Mouse (Mus musculus): ENCODE measurements around the gene Pgrmc2. TPM values are rescaled to one million over a fixed set of nuclear protein-coding genes. Genes with fewer than 3 reads are reported as not detected.

The Pgrmc2 gene
- 9.9 and 24.7 TPM in 2 replicates for polyA plus RNA-seq (2021; fragmentation: Nextera tagmentation)
- long read RNA-seq, experiment 1, partial matches to known transcripts = 0 of 11 reads
- long read RNA-seq, experiment 1, other reads (novel, unspliced or antisense) = 5 of 11 reads
- long read RNA-seq, experiment 2, partial matches to known transcripts = 2 of 33 reads
- long read RNA-seq, experiment 2, other reads (novel, unspliced or antisense) = 31 of 33 reads

GRCm38 (mm10) chr3:41082885-41083789 lies at the start of gene Pgrmc2:
TSS of gene Pgrmc2 (minus strand) at chr3:41083046.

Other genes starting within 250 kb of the Pgrmc2 start
- gene Mfsd8, start 236.2 kb downstream of the Pgrmc2 start, polyA plus RNA-seq (2021; fragmentation: Nextera tagmentation) = 11.8 and 13.5 TPM in 2 replicates
- gene Abhd18, start 236.1 kb downstream of the Pgrmc2 start, polyA plus RNA-seq (2021; fragmentation: Nextera tagmentation) = 16.7 and 19.2 TPM in 2 replicates
- gene 1700034I23Rik, start 180.5 kb downstream of the Pgrmc2 start, polyA plus RNA-seq (2021; fragmentation: Nextera tagmentation) = not detected in 2 replicates
- gene Larp1b, start 133.2 kb downstream of the Pgrmc2 start, polyA plus RNA-seq (2021; fragmentation: Nextera tagmentation) = 4.3 and 6.1 TPM in 2 replicates